Mouse (Mus musculus) stomach, postnatal 0 days (tissue): ENCODE results near the gene Wnt7b. TPM values are rescaled to one million over a fixed set of nuclear protein-coding genes. Genes with fewer than 3 reads are reported as not detected.

Experiments used
- ATAC-seq: fragments of 200-750 bp; cut with Nextera tagmentation; 2 replicates; pipeline ENCODE4 v1.8.0; 2017; ENCODE audit not compliant: low FRiP score, low TSS enrichment
- DNase-seq: peaks from one replicate; pipeline ENCODE4 v3.0.0-alpha.2; 2016; ENCODE audit warnings: low spot score
- H3K27ac ChIP-seq: fragments of 300-500 bp; sonication (generic); replicated peaks from 2 replicates; pipeline ENCODE4 v1.5.1; 2014; ENCODE audit warnings: mild to moderate bottlenecking, control low read depth
- H3K27me3 ChIP-seq: fragments of 300-500 bp; sonication (generic); 2 replicates; pipeline ENCODE4 v1.6.1; 2014; ENCODE audit warnings: low read length; ENCODE audit not compliant: control insufficient read depth, insufficient read depth
- H3K36me3 ChIP-seq: fragments of 300-500 bp; sonication (generic); 2 replicates; pipeline ENCODE4 v1.6.1; 2014; ENCODE audit warnings: low read length, mixed read lengths; ENCODE audit not compliant: control insufficient read depth, insufficient read depth
- H3K4me1 ChIP-seq: fragments of 300-500 bp; sonication (generic); replicated peaks from 2 replicates; pipeline ENCODE4 v1.6.1; 2014; ENCODE audit warnings: antibody characterized with exemption; ENCODE audit not compliant: control insufficient read depth, insufficient read depth
- H3K4me2 ChIP-seq: fragments of 300-500 bp; sonication (generic); replicated peaks from 2 replicates; pipeline ENCODE4 v1.6.1; 2014; ENCODE audit warnings: low read depth, mild to moderate bottlenecking, control low read depth, moderate library complexity
- H3K4me3 ChIP-seq: fragments of 300-500 bp; sonication (generic); 2 replicates; pipeline ENCODE4 v1.5.1; 2014; ENCODE audit warnings: low read depth, low read length, control low read depth
- H3K9ac ChIP-seq: fragments of 300-500 bp; sonication (generic); 2 replicates; pipeline ENCODE4 v1.6.1; 2014; ENCODE audit warnings: mild to moderate bottlenecking, low read length, control low read depth, mixed read lengths
- H3K9me3 ChIP-seq: fragments of 300-500 bp; sonication (generic); 2 replicates; pipeline ENCODE4 v1.6.1; 2016; ENCODE audit warnings: low read length; ENCODE audit not compliant: control insufficient read depth
- CTCF ChIP-seq: IDR thresholded peaks from 2 replicates; pipeline ENCODE4 v1.5.1; 2016; ENCODE audit warnings: antibody characterized with exemption, low read depth, mild to moderate bottlenecking, moderate library complexity
- EP300 ChIP-seq: optimal IDR thresholded peaks from 2 replicates; pipeline ENCODE3; 2016; ENCODE audit warnings: antibody characterized with exemption
- WGBS: fragments of 180-500 bp; shearing (Covaris S2); extraction: QIAGEN DNeasy Blood & Tissue Kit; methylation state at CpG from one replicate; pipeline ENCODE4 v1.1.7; 2014; 5-methylcytosine and 5-hydroxymethylcytosine counted together
- polyA plus RNA-seq: library from polyadenylated mRNA; unstranded; fragments of >200 nt; fragmentation: Nextera tagmentation; extraction: Ambion mirVana; gene quantifications from 2 replicates; pipeline ENCODE4 v1.2.1, GENCODE M21; 2015

The Wnt7b gene
- polyA plus RNA-seq, 1 experiment from 2014 or later, result 20.6 TPM

DNA sequence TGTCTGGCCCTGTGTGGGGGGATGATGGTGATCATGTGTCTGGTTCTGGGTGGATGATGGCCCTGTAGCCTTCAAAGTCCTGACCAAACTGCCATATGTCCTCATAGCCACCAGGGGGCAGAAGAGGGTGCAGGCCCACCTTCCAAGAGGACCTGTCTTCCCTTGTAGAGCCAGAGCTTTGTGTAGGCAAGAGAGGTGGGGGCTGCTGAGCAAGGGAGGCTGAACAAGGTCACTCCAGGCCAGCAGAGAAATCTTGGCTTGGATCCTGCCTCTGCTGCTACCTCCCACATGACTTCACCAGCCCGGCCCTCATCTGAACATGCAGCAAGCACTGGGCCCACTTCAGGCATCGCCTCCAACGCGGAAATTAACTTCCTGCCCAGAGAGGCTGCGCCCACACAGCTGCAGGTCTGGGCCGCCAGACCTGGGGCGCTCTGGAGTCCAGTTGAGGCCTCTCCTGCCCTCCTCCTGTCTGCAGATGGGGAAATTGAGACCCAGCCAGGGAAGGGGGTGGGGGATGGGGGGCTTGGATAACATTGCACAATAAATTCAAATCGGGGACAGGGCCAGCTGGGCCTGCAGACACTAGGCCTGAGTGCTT lies 28.4 kb upstream of the Wnt7b start:
- Histone ChIP-seq H3K4me2 (no peak overlapping the region), H3K9ac (0 out of 2 replicates have a peak overlapping the region, but pooled peaks have one; percentile 5), H3K36me3 (no peaks in the 10 kb centered on the region), H3K27me3 (no peaks in the 10 kb centered on the region), H3K27ac (peak overlapping the region; percentile 84), H3K4me3 (no peak overlapping the region), H3K9me3 (no peaks in the 10 kb centered on the region), H3K4me1 (0 out of 2 replicates have a peak, but pooled peaks cover 7% of the 10 kb centered on the region)
- ATAC-seq, result peak; percentile 81
- DNase-seq, result peak; percentile 80
- WGBS, result 23% methylated on average over 8 of the region's 8 CpGs
- TF ChIP-seq EP300 (no peak), CTCF (peak; percentile 99)

DNA sequence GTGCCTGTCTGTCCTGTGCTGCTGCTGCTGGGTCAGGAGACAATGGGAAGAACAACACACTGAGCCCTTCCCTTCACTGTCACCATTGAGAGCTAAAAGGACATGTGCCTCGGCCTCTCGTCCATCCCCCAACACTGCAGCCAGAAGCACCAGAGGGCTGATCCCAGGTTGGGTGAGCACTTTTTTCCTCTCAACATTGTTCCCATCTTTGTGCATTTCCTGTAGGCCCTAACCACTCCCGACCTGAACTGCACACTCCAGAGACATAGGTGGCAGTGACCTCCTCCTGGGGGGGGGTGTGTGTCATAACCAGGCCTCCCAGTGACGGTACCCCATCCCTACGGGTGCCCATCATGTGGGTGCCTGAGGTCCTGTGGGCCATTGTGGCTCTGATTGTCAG lies 27.8 kb upstream of the Wnt7b start:
- H3K9me3 ChIP-seq, result no peaks in the 10 kb centered on the region
- H3K9ac ChIP-seq, result 0 out of 2 replicates have a peak overlapping the region, but pooled peaks have one; percentile 27
- 0 out of 2 replicates have a peak, but pooled peaks cover 7% of the 10 kb centered on the region for H3K4me1 ChIP-seq
- 64% methylated on average over 5 of the region's 5 CpGs for WGBS
- no peaks in the 10 kb centered on the region for H3K27me3 ChIP-seq
- H3K4me2 ChIP-seq, result no peak overlapping the region
- ATAC-seq (no peak), DNase-seq (no peak)
- no peak overlapping the region for H3K4me3 ChIP-seq
- no peaks in the 10 kb centered on the region for H3K36me3 ChIP-seq
- TF ChIP-seq CTCF (no peak), EP300 (no peak)
- H3K27ac ChIP-seq, result no peak overlapping the region; the same call in 1 of the 2 replicates

GRCm38 (mm10) chr15:85609266-85610004 lies 27.2 kb upstream of the Wnt7b start:
- 0 out of 2 replicates have a peak, but pooled peaks cover 7% of the 10 kb centered on the region for H3K4me1 ChIP-seq

DNA sequence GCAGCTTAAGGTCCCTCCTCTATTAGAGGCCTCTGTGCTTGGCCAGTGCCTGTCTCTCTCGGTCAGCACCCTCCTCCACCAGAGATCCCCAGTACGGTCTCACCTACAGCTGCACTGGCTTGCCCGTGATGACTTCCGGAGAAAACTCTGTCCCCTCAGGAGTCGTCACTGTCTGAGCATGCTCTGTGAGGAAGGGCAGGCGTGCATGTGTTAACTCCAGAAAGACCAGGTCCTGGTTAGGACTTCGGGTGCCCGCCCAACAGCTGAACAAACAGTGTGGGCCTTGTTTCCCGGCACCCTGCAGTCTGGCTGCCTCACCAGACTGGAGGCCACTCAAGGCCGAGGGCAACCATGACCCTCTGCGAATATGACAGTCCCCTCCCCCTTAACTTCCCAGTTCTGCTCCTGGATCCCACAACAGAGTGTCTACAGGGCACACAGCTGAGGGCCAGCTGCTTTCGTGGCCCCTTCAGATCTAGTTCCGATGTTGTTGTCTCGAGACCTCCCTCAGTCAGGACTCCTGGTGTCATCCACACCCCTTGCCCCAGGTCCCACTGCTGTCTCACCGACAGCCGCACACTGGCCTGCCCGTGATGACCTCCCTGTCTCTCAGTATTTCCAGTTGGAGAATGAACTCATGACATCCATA lies 23.8 kb upstream of the Wnt7b start:
- no peak overlapping the region for H3K4me2 ChIP-seq
- H3K4me1 ChIP-seq, result 0 out of 2 replicates have a peak, but pooled peaks cover 2% of the 10 kb centered on the region
- no peaks in the 10 kb centered on the region for H3K36me3 ChIP-seq
- no peak for TF ChIP-seq EP300
- TF ChIP-seq CTCF, result no peak
- DNase-seq (peak; percentile 64), ATAC-seq (peak; percentile 13; the same call in 1 of the 2 replicates)
- no peak overlapping the region for H3K27ac ChIP-seq
- H3K9me3 ChIP-seq, result no peaks in the 10 kb centered on the region
- H3K4me3 ChIP-seq, result no peak overlapping the region
- 48% methylated on average over 17 of the region's 17 CpGs for WGBS
- H3K9ac ChIP-seq, result no peak overlapping the region
- H3K27me3 ChIP-seq, result no peaks in the 10 kb centered on the region

More at GRCm38 (mm10) chr15:85609266-85610004, 27.2 kb upstream of the Wnt7b start:
- DNase-seq, result no peak
- Histone ChIP-seq H3K9me3 (no peaks in the 10 kb centered on the region), H3K27ac (no peak overlapping the region), H3K36me3 (no peaks in the 10 kb centered on the region), H3K27me3 (no peaks in the 10 kb centered on the region), H3K4me2 (no peak overlapping the region), H3K4me3 (no peak overlapping the region), H3K9ac (no peak overlapping the region)
- ATAC-seq, result no peak
- 81% methylated on average over 5 of the region's 5 CpGs for WGBS
- TF ChIP-seq CTCF (peak; percentile 50), EP300 (no peak)

DNA sequence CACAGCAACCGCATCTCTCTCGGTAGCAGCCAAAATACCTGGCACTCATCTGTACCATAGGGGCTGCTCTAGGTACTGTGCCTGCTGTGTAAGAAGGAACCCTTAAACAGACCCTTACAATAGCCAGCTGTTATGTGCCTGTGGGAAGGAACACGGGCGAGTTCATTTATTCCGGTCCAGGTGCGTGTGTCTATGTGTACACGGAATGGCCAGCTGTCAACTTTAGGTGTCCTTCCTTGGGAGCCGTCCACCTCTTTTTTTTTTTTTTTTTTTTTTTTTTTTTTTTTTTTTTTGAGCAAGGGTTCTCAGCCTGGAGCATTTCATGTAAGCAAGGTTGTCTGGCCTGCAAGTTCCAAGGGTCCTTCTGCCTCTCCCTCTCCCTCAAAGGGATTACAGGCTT lies 22.7 kb upstream of the Wnt7b start:
- Histone ChIP-seq H3K27me3 (no peaks in the 10 kb centered on the region), H3K36me3 (no peaks in the 10 kb centered on the region), H3K9ac (no peak overlapping the region), H3K4me1 (0 out of 2 replicates have a peak, but pooled peaks cover 2% of the 10 kb centered on the region), H3K4me3 (no peak overlapping the region), H3K9me3 (no peaks in the 10 kb centered on the region), H3K27ac (no peak overlapping the region), H3K4me2 (no peak overlapping the region)
- DNase-seq, result no peak
- 79% methylated on average over 8 of the region's 8 CpGs for WGBS
- no peak for ATAC-seq
- TF ChIP-seq CTCF (no peak), EP300 (no peak)
